Mouse (Mus musculus): Measurements from ENCODE around the gene Cd47.

- TF ChIP-seq POLR2A (IDR thresholded peaks at IDR 0.05; ENCODE audit: low read depth, low read length) (no peak), KAT2A (IDR thresholded peaks at IDR 0.05; ENCODE audit: insufficient replicate concordance, low read length) (no peak)
Measured at GRCm38 (mm10) chr16:49940473-49940872, 140.1 kb downstream of the Cd47 start.
